Mouse (Mus musculus): ENCODE measurements around the gene Jade1. TPM values are rescaled to one million over a fixed set of nuclear protein-coding genes. Genes with fewer than 3 reads are reported as not detected.

Gene Jade1
- total RNA-seq, 4 experiments from 2014 or later: 32.3 to 41.8 (median 37.1) TPM

DNA sequence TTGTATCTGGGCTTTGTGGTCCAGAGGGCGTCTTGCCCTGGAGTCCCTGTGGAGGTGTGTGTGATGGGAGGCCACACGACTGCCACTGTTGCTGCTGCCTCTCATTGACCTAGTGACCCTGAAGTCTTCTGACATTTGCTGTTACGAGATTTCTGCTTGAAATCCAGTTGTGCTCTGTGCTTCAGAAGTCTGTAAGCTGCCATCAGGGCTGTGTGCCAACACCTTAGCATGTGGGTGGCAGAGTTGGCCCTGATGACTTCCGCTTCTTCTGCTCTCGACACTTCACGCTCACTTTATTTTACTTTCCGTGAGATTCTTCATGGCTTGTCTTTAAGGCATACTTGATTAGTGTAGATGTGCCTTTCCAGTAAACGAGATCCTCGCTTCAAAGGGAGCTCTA lies 42.9 kb downstream of the Jade1 start:
- no peak for DNase-seq (ENCODE audit: low spot score in 2 of 2)

GRCm38 (mm10) chr3:41599226-41599625 lies 43.7 kb downstream of the Jade1 start:
- no peak for DNase-seq (ENCODE audit: low spot score in 2 of 2)

DNA sequence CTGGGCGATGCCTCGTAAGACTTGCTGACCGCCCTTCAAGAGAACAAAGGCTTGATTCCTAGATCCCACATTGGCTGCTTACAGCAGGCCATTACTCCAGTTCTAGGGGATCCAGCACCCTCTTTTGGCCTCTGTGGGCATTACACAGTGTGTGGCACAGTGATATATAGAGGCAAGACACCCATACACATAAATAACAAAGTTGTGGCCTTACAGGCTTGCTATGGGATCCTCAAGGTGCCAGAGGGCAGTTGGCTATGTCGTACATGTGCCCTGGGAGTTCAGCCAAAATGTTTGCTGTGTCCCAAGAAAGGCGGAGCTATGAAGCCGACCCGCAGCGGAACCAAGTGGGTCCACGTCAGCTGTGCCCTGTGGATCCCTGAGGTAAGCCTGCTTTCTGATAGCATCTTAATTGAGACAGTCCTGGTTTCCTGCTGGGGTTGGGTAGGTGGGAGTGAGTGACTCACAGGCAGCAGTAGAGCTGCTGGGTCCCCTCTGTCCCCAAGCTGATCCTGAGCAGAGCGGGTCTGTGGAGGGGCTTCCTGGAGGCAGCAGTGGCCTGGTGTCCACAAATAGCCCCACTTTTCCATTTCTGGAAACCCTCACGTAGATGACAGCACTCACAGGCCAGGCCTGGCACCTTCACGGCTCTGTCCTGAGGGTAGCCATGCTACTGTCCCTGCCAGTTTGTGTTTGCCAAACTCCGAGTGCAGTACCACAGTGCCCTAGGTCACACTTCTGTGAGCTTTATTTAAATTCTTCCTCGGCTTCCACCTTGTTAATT lies 44.5 kb downstream of the Jade1 start:
- peak in 1 of 2 experiments; percentile 53 for DNase-seq (ENCODE audit: low spot score in 2 of 2)

DNA sequence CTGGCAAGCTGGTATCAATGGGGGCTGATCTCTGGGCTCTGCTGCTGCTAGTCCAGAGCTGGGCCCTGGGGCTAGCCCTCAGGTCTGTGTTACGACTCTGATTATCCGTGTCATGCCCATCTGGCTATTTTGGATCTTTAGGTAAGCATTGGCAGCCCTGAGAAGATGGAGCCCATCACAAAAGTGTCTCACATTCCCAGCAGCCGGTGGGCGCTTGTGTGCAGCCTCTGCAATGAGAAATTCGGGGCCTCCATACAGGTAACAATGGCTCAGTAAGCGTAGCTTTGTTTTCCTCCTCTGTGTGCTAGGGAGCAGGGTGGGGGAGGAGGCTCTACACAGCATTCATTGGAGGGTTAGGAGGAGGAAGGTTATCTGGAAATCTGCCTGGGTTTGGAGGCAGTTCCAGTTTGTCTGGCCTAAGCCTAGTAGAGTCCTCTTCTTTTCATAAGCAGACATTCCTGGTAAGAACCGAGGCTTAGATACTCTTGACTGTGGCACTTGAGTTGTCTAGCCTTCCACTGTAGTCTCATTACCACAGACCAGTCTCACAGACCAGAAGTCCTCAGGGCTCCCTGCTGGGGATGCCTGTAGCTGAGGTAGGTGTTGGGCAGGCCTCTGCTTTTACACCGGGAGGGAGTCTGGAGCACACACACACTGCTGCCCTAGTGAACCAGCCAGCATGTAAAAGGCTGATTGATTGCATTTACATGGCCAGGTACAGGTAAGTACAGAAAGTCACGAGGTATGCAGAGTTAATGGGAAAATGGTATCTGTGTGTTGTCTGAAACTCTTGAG lies 45.9 kb downstream of the Jade1 start:
- no peak for DNase-seq (ENCODE audit: low spot score in 2 of 2)

GRCm38 (mm10) chr3:41602933-41603332 lies 47.4 kb downstream of the Jade1 start:
- DNase-seq (ENCODE audit: low spot score in 2 of 2): no peak

DNA sequence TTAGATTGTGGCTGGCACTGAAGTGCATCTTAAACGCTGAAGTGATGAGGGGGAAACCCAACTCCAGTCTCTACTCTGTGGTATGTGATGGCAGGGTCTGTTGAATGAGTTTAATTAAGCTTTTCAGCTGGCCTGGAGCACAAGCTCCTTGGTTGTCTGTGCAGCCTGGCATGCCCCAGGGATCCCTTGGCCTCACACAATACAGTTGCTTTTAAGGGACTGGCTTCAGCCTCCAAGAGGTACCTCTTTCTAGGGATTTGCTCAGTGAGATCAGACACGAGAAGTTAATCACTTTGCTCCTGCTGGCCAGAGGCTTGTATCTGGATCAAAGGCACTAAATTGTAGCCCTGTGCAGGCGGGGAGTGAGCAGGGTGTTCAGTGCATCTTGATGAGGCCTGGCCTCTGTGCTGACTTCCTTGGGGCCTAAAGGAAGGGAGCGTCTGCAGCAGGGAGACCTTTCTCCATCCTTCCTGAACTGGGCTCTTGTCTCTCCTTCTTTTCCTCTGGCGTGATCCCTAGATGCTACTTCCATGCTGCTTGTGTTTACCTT lies 48.0 kb downstream of the Jade1 start:
- DNase-seq (ENCODE audit: low spot score in 2 of 2): no peak

DNA sequence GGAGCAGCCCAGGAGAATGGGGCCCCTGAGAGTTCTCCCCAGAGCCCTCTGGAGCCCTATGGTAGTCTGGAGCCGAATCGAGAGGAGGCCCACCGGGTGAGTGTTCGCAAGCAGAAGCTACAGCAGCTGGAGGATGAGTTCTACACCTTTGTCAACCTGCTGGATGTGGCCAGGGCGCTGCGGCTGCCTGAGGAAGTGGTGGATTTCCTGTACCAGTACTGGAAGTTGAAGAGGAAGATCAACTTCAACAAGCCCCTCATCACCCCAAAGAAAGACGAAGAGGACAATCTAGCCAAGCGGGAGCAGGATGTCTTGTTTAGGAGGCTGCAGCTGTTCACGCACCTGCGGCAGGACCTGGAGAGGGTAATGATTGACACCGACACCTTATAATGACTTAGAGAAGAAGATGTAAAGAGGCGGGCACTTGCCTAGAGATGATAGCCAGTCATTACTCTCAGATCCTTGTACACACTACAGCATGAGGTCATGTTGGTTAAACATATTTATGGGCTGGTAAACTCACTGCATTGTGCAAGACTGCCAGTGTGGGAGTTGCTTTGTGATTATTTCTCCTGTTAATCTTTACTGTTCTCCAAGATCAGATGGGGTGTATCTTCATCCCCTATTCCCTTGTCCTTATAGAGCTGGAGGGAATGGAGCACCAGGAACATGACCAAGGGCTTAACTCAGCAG lies 49.2 kb downstream of the Jade1 start:
- no peak for DNase-seq (ENCODE audit: low spot score in 2 of 2)

DNA sequence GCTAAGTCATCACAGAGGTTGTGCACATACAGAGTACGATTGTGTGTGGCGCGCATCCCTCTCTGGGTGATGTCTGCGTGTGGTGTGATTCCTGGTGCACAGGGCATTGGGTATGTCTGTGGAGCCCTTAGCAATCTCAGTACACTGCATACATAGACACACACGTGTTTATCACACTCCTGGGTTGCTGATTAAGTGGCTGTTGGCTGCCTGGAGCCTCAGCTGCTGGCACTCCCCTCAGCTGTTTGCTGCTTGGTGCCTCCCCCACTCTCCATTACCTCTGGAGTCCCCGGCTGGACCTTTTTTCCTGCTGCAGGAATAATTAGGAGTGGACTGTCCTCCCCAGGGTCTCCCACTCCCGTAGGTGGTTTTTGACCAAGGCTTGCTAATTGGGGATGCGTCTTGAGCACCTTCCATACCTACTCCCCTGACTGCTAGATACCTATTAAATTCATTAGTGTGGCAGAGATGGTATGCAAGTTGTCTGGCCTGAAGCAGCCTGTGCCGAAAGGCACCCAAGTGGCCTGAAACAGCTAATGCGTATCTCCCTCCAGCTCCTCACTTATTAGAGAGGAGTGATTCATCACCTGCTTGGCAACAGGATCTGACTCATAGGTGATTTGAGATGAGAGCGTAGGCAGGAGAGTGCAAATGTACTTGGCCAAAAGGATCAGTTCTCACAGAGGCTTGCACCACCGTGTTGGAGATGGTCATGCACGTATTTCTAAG lies 50.2 kb downstream of the Jade1 start:
- no peak for DNase-seq (ENCODE audit: low spot score in 2 of 2)

GRCm38 (mm10) chr3:41606330-41606664 lies 50.8 kb downstream of the Jade1 start:
- DNase-seq (ENCODE audit: low spot score in 2 of 2): no peak

DNA sequence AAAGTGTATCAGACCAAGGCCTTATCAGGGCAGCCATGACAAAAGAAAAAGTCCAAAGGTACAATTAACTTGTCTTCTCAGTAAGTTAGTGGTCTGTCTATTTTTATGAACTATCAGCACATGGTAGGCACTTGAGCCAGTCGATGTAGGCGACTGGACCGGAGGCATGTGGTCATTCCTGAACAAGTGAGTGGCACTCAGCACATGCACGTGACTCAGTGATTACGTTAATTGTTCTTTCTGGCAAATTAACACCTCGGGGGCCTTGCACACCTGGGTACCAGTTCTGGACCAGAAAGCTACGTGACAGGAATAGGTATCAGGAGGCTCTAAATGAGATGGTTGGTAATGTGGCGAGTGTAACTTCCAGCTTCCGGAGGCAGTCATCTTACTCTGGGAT lies 51.5 kb downstream of the Jade1 start:
- DNase-seq (ENCODE audit: low spot score in 2 of 2): no peak

GRCm38 (mm10) chr3:41607467-41607866 lies 51.9 kb downstream of the Jade1 start:
- no peak for DNase-seq (ENCODE audit: low spot score in 2 of 2)

GRCm38 (mm10) chr3:41609071-41609470 lies 53.5 kb downstream of the Jade1 start:
- no peak for DNase-seq (ENCODE audit: low spot score in 2 of 2)

DNA sequence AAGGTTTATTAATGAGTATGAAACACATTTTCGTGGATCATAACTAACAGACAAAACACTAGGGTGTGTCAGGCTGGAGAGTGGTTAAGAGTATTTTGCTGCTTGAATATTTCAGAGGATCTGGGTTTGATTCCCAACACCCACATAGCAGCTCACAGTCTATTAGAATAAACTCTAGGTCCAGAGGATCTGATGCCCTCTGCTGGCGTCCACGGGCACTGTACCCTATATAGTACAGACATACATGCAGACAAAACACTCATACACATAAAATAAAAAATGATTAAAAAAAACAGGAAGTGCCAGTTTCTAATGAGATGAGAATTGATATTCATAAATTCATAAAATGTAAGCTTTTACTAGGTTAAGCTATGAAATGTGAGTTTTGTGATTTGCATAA lies 56.7 kb downstream of the Jade1 start:
- no peak for DNase-seq (ENCODE audit: low spot score in 2 of 2)

DNA sequence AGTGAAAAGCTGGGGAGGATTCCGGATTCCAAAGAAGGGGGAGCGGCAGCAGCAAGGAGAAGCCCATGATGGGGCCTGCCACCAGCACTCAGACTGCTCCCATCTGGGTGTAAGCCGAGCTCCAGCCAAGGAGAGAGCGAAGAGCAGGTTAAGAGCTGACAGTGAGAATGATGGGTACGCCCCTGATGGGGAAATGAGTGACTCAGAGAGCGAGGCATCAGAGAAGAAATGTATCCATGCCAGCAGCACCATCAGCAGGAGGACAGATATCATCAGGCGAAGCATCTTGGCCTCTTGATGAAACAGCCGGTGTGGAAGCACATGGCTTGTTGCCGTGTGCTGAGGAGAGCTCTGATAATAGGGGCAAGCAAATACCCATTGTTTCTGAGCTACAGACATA lies 58.2 kb downstream of the Jade1 start:
- DNase-seq (ENCODE audit: low spot score in 2 of 2): peak in 1 of 2 experiments; percentile 26

DNA sequence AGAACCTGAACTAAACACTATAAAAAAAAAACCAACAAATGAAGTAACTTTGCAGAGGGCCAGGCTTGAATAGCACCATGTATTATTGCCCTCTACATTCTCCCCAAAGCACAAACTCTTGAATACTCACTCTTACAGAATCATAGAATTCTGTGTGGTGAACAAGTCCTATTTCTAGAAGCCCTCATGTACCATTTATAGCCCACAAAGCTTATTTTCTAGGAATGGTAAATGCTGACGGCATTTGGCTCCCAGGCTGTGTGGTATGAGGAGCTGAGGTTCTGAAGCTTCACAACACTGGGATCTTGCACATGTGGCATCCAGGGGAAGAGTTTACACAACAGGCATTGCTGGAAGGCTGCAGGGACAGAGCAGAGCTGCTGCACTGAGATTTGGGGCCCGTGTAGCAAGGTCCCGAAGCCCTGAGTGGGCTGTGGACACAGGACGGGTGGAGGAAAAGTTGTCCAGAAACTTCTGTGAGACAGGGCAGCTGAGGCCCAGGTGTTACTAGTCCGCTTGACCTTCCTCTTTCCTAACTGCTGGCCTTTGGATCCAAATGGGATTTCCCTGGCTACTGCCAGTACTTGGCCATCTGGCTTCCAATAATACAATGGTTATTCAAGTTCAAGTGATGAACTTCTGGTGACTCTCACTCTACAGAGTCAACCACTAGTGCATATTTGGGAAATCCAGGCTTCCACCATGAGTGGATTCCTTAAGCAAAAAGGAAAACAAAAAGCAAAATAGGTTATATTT lies 58.9 kb downstream of the Jade1 start:
- DNase-seq (ENCODE audit: low spot score in 2 of 2): no peak

DNA sequence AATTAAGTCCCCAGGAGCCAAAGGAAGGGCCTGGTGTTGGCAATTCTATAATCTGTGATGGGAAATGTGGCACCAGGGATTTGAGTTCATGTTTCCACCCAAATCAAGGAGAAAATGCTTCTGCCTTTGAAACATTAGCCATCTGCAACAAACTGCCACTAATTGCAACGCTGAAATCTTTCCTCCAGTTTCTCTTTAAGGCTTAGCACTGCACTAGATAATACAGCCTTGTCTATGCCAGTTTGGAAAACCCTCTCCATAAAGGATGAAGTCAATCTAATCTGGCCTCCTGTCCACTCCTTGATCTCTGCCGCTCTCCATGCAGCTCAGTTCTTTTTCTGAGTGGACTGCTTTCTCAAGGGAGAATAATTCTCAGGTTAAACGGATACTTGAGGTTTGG lies 62.5 kb downstream of the Jade1 start:
- no peak for DNase-seq (ENCODE audit: low spot score in 2 of 2)

- no peak for DNase-seq (ENCODE audit: low spot score in 2 of 2)
Observed at GRCm38 (mm10) chr3:41618488-41618887, 63.0 kb downstream of the Jade1 start.

DNA sequence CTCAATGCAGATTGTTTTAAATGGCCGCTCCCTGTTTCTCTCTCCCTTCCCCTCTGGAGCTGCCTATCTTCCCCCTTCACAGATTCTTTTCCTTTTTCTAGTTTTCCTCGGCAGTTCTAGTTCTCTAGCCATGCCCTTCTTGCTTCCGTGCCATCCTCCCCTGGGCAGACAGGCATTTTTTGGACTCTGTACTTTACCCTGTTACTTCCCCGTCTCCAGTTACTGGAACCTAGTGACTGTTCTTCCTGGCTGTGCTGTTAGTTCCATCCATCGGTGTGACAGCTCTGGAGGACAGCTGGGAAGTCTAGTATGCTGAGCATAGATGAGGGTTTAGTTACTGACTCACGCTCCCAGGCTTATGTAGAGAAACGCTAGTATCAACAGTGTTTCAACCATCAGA lies 65.4 kb downstream of the Jade1 start:
- no peak for DNase-seq (ENCODE audit: low spot score in 2 of 2)

DNA sequence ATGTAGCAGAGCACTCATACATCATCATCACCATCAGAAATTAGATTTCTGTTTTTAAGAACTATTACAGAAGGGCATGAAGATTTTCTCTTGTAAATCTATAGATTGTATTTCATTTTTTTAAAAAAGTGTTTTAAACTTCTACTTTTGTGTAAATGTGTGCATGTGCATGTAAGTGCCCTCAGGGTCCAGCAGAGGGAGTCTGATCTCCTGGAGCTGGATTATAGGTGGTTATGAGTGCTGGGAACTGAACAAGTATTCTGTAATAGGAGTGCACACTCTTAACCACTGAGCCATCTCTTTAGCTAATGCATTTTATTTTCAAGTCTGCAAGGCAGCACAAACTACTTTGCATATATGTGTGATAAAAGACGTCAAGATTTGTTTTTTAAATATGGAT lies 100.1 kb downstream of the Jade1 start:
- no peak for DNase-seq (ENCODE audit: low spot score in 2 of 2)

Measured in layer of hippocampus, adult 8-10 months (tissue).